Mouse (Mus musculus): Measurements from ENCODE around the gene Rhoh.

Rhoh gene

GRCm38 (mm10) chr5:65929162-65929561 is 68.1 kb downstream of the Rhoh start:
- no peak for DNase-seq (ENCODE audit: low spot score)

DNA sequence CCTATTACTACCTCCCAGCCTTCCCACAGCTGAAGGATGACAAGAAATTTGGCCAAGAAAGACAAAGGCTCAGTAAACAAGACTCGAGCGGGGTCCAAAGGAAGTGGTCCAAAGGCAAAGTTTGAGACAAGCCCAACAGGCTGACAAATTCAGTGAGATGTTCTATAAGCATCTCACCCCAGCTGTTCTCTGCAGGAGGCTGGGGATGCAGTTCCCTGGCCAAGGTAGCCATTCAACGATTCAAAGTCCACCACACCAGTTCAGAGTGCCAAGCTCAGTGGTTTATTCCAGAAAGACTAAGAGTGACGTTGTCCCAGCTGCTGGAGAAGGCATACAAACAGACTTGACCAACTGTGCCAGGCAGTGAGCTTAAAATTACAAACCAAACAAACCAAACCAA is 69.2 kb downstream of the Rhoh start:
- no peak for DNase-seq (ENCODE audit: low spot score)

GRCm38 (mm10) chr5:65933258-65933657 is 72.2 kb downstream of the Rhoh start:
- no peak for DNase-seq (ENCODE audit: low spot score)

- no peak for DNase-seq (ENCODE audit: low spot score)
These were observed 72.8 kb downstream of the Rhoh start for GRCm38 (mm10) chr5:65933764-65934163.

GRCm38 (mm10) chr5:65934783-65935182 is 73.8 kb downstream of the Rhoh start, which contains the start of gene Chrna9:
Chrna9 (plus strand) TSS chr5:65934921.
- no peak for DNase-seq (ENCODE audit: low spot score)

- DNase-seq (ENCODE audit: low spot score) = no peak
These were observed 76.2 kb downstream of the Rhoh start for GRCm38 (mm10) chr5:65937011-65937726.

- peak; percentile 68 for DNase-seq (ENCODE audit: low spot score)
These were observed 77.1 kb downstream of the Rhoh start for GRCm38 (mm10) chr5:65937998-65938715.

- DNase-seq (ENCODE audit: low spot score) = no peak
These were observed 80.1 kb downstream of the Rhoh start for GRCm38 (mm10) chr5:65941145-65941544.
